Mouse (Mus musculus): ENCODE measurements around the gene Cd69.

- TF ChIP-seq GATA1 (IDR thresholded peaks at IDR 0.05; ENCODE audit: borderline replicate concordance, low read length) (no peak), FLI1 (IDR thresholded peaks at IDR 0.05; ENCODE audit: low read length) (no peak)
Observed at GRCm38 (mm10) chr6:129319331-129319730, 44.1 kb upstream of the Cd69 start.
